8 mouse cellular contexts compared by ENCODE assay signal in the genomic region with DNA sequence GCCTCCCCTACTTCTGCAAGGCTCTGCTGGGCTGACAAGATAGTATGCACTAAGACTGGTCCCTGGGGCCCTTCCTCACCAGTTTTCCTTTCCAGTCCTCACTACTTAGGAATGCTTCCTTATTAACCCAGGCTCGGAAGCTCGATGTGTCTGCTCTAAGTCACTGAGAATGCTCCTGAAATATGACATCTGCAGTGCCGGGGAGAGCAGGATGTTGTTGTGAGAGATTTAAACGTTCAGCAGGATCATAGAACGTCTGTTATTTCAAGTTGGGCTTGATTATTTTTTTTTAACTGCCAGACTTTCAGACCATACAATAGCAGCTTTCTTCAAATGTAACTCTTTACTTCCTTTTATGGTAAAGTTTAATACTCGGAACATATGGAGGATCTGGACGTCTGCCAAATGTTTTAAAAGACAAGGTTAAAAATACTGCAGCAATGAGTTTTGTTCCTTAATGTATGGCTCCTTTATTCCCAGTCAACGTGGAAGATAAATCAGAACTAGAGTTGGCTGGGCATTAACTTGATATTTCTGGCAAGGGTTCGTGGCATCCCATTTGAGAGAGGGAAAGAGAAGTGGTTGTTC.
DNase-seq lines count a peak whose midpoint lies in the region; ATAC-seq and TF ChIP-seq lines count a peak whose summit lies in the region.

No protein-coding gene starts in this region.

- H3K4me1 ChIP-seq in lung, embryonic 14.5 days (ENCODE audit: insufficient read depth) = peaks cover 7% of the 10 kb centered on the region
- peaks cover 9% of the 10 kb centered on the region for H3K4me1 ChIP-seq in embryonic fibroblast, embryonic 13.5 days (ENCODE audit: control insufficient read depth, insufficient read depth, low read length)
- peaks cover 6% of the 10 kb centered on the region; the same call in 1 of the 2 replicates for H3K4me1 ChIP-seq in intestine, embryonic 16.5 days (ENCODE audit: control insufficient read depth, insufficient read depth, low read length)
- H3K4me1 ChIP-seq in neural tube, embryonic 11.5 days (ENCODE audit: control insufficient read depth, insufficient read depth, low read length) = no peaks in the 10 kb centered on the region

- H3K4me3 ChIP-seq in lung, embryonic 14.5 days (ENCODE audit: low read depth, low read length) = no peak overlapping the region
- H3K4me3 ChIP-seq in embryonic fibroblast, embryonic 13.5 days (ENCODE audit: insufficient read depth, low read length) = no peak overlapping the region
- no peak overlapping the region for H3K4me3 ChIP-seq in intestine, embryonic 16.5 days (ENCODE audit: low read length)
- no peak overlapping the region for H3K4me3 ChIP-seq in neural tube, embryonic 11.5 days (ENCODE audit: low read depth, low read length)

- peak; percentile 96 for DNase-seq in lung, embryonic 14.5 days
- DNase-seq in lung, postnatal 36 days = no peak
- DNase-seq in neural tube, embryonic 11.5 days (ENCODE audit: low spot score) = peak; percentile 28
- DNase-seq in urinary bladder, adult 18-20 months (ENCODE audit: low spot score in 2 of 2) = no peak
- no peak for DNase-seq in cerebellum, postnatal 25 days

- no peaks in the 10 kb centered on the region for H3K27me3 ChIP-seq in lung, embryonic 14.5 days (ENCODE audit: insufficient read depth, low read length)
- no peaks in the 10 kb centered on the region for H3K27me3 ChIP-seq in intestine, embryonic 16.5 days (replicated peaks; ENCODE audit: control insufficient read depth, insufficient read depth, low read length)
- no peaks in the 10 kb centered on the region for H3K27me3 ChIP-seq in neural tube, embryonic 11.5 days (ENCODE audit: control insufficient read depth, insufficient read depth, low read length)

- no peak for TF ChIP-seq POLR2A in embryonic fibroblast, embryonic 13.5 days (IDR thresholded peaks at IDR 0.05; ENCODE audit: low read depth, low read length)

- ATAC-seq in lung, embryonic 14.5 days (ENCODE audit: insufficient read depth) = peak; percentile 88
- ATAC-seq in intestine, embryonic 16.5 days = peak; percentile 93
- ATAC-seq in neural tube, embryonic 11.5 days (ENCODE audit: insufficient read depth, low FRiP score, low TSS enrichment) = no peak
- ATAC-seq in granulocyte monocyte progenitor cell, adult 5-6 weeks (replicated peaks; ENCODE audit: poor library complexity, severe bottlenecking) = no peak

- H3K9ac ChIP-seq in lung, embryonic 14.5 days = no peak overlapping the region
- no peak overlapping the region for H3K9ac ChIP-seq in intestine, embryonic 16.5 days (ENCODE audit: low read depth, low read length)
- H3K9ac ChIP-seq in neural tube, embryonic 11.5 days (ENCODE audit: low read length) = no peak overlapping the region

- TF ChIP-seq CTCF in lung, embryonic 14.5 days (IDR thresholded peaks at IDR 0.05; ENCODE audit: low read depth) = no peak
- no peak for TF ChIP-seq CTCF in embryonic fibroblast, embryonic 13.5 days (IDR thresholded peaks at IDR 0.05; ENCODE audit: borderline replicate concordance, insufficient read depth, low read length)

- WGBS in lung, embryonic 14.5 days = 5% methylated on average over 9 of the region's 9 CpGs
- WGBS in intestine, embryonic 16.5 days = 19% methylated on average over 9 of the region's 9 CpGs
- 34% methylated on average over 9 of the region's 9 CpGs for WGBS in neural tube, embryonic 11.5 days

- no peaks in the 10 kb centered on the region for H3K36me3 ChIP-seq in lung, embryonic 14.5 days (ENCODE audit: insufficient read depth)
- H3K36me3 ChIP-seq in intestine, embryonic 16.5 days (ENCODE audit: control insufficient read depth, insufficient read depth, low read length) = no peaks in the 10 kb centered on the region
- H3K36me3 ChIP-seq in neural tube, embryonic 11.5 days (ENCODE audit: control insufficient read depth, insufficient read depth, low read length) = no peaks in the 10 kb centered on the region

- peak overlapping the region; percentile 37; the same call in 1 of the 2 replicates for H3K4me2 ChIP-seq in lung, embryonic 14.5 days
- H3K4me2 ChIP-seq in intestine, embryonic 16.5 days (ENCODE audit: low read depth, low read length) = no peak overlapping the region
- H3K4me2 ChIP-seq in neural tube, embryonic 11.5 days (ENCODE audit: low read depth) = no peak overlapping the region

- H3K9me3 ChIP-seq in lung, embryonic 14.5 days (ENCODE audit: low read depth, low read length) = no peaks in the 10 kb centered on the region
- H3K9me3 ChIP-seq in intestine, embryonic 16.5 days (ENCODE audit: control insufficient read depth, low read length) = no peaks in the 10 kb centered on the region
- no peaks in the 10 kb centered on the region for H3K9me3 ChIP-seq in neural tube, embryonic 11.5 days (ENCODE audit: control insufficient read depth, low read length)

- peak overlapping the region; percentile 79 for H3K27ac ChIP-seq in lung, embryonic 14.5 days (ENCODE audit: low read depth)
- H3K27ac ChIP-seq in embryonic fibroblast, embryonic 13.5 days (ENCODE audit: insufficient read depth, low read length) = peak overlapping the region; percentile 94
- peak overlapping the region; percentile 71 for H3K27ac ChIP-seq in intestine, embryonic 16.5 days (ENCODE audit: low read length)
- no peak overlapping the region for H3K27ac ChIP-seq in neural tube, embryonic 11.5 days (ENCODE audit: low read depth, low read length)

Comparison
In these comparisons a context has a peak if more than half of its experiments do, and no peak if none do; other contexts are left out.
1. DNase-seq: peak in lung, embryonic 14.5 days (single experiment) and neural tube, embryonic 11.5 days (single experiment); none in lung, postnatal 36 days (single experiment), urinary bladder, adult 18-20 months (0 of 2) and cerebellum, postnatal 25 days (0 of 2).
2. ATAC-seq: peak in lung, embryonic 14.5 days (single experiment) and intestine, embryonic 16.5 days (single experiment); none in neural tube, embryonic 11.5 days (single experiment) and granulocyte monocyte progenitor cell, adult 5-6 weeks (single experiment).